Mouse (Mus musculus) cortical plate, adult 2 months (tissue): ENCODE measurements around the gene Abce1. TPM values are rescaled to one million over a fixed set of nuclear protein-coding genes. Genes with fewer than 3 reads are reported as not detected.
"Not testable (repeated sequence)": the region's sequence is repeated elsewhere in the genome, so short reads cannot be mapped to it uniquely, and the experiment has no call there.

Experiments used
- H3K27ac ChIP-seq: fragments of 200-500 bp; 2 replicates; pipeline ENCODE4 v1.5.1; 2012; ENCODE audit warnings: low read length, control low read depth, inconsistent platforms; ENCODE audit not compliant: insufficient read depth
- H3K4me1 ChIP-seq: fragments of 200-500 bp; 2 replicates; pipeline ENCODE4 v1.6.1; 2011; ENCODE audit warnings: low read length; ENCODE audit not compliant: control insufficient read depth, insufficient read depth
- H3K4me3 ChIP-seq: fragments of 200-500 bp; 2 replicates; pipeline ENCODE4 v1.5.1; 2011; ENCODE audit warnings: mild to moderate bottlenecking, low read length, control low read depth; ENCODE audit not compliant: insufficient read depth
- CTCF ChIP-seq: fragments of 200-500 bp; IDR thresholded peaks from 2 replicates; pipeline ENCODE4 v1.5.1; 2011; ENCODE audit warnings: mild to moderate bottlenecking, control low read depth, low read length; ENCODE audit not compliant: insufficient read depth; ENCODE audit errors: extremely low read depth
- POLR2A ChIP-seq: fragments of 200-500 bp; IDR thresholded peaks from 2 replicates; pipeline ENCODE4 v1.6.1; 2011; ENCODE audit warnings: mild to moderate bottlenecking, low read length, control low read depth; ENCODE audit not compliant: insufficient read depth; ENCODE audit errors: extremely low read depth
- polyA plus RNA-seq: library from polyadenylated mRNA; depleted of rRNA; stranded (reverse); fragments of >200 nt; gene quantifications from 2 replicates; pipeline ENCODE4 v1.2.3, GENCODE M21; 2012

Abce1 gene
- polyA plus RNA-seq, 1 experiment, result 44.1 TPM

- Histone ChIP-seq H3K4me1 (no peaks in the 10 kb centered on the region; the same call in 1 of the 2 replicates), H3K4me3 (no peak overlapping the region), H3K27ac (no peak overlapping the region)
- no peak for TF ChIP-seq POLR2A
- TF ChIP-seq CTCF, result no peak
Measured at GRCm38 (mm10) chr8:79706687-79707086, 4.9 kb downstream of the Abce1 start.

GRCm38 (mm10) chr8:79692531-79692930 lies 19.0 kb downstream of the Abce1 start:
- TF ChIP-seq CTCF (no peak), POLR2A (no peak)
- Histone ChIP-seq H3K4me1 (no peaks in the 10 kb centered on the region), H3K4me3 (no peak overlapping the region), H3K27ac (no peak overlapping the region)

GRCm38 (mm10) chr8:79685927-79686326 lies 25.6 kb downstream of the Abce1 start:
- not testable (repeated sequence) for H3K4me1 ChIP-seq, H3K27ac ChIP-seq, H3K4me3 ChIP-seq

GRCm38 (mm10) chr8:79680965-79681364 lies 30.6 kb downstream of the Abce1 start:
- TF ChIP-seq CTCF (no peak), POLR2A (no peak)
- H3K27ac ChIP-seq, result no peak overlapping the region
- peak overlapping the region; percentile 48; the same call in 1 of the 2 replicates for H3K4me3 ChIP-seq
- H3K4me1 ChIP-seq, result peaks cover 2% of the 10 kb centered on the region; the same call in 1 of the 2 replicates

- H3K27ac ChIP-seq, result no peak overlapping the region
- peak overlapping the region; percentile 48 for H3K4me3 ChIP-seq
- TF ChIP-seq CTCF, result no peak
- TF ChIP-seq POLR2A, result no peak
Measured at GRCm38 (mm10) chr8:79680555-79680954, 31.0 kb downstream of the Abce1 start.

GRCm38 (mm10) chr8:79680083-79680482 lies 31.5 kb downstream of the Abce1 start:
- H3K27ac ChIP-seq, H3K4me1 ChIP-seq: not testable (repeated sequence)
- H3K4me3 ChIP-seq, result peak overlapping the region; percentile 48; the same call in 1 of the 2 replicates

More at GRCm38 (mm10) chr8:79680555-79680954, 31.0 kb downstream of the Abce1 start:
- peaks cover 2% of the 10 kb centered on the region; the same call in 1 of the 2 replicates for H3K4me1 ChIP-seq

GRCm38 (mm10) chr8:79679005-79679404 lies 32.5 kb downstream of the Abce1 start:
- TF ChIP-seq POLR2A (no peak), CTCF (no peak)
- peaks cover 2% of the 10 kb centered on the region; the same call in 1 of the 2 replicates for H3K4me1 ChIP-seq
- H3K4me3 ChIP-seq, result no peak overlapping the region
- no peak overlapping the region for H3K27ac ChIP-seq

GRCm38 (mm10) chr8:79676461-79676860 lies 35.1 kb downstream of the Abce1 start:
- Histone ChIP-seq H3K27ac (no peak overlapping the region), H3K4me1 (peaks cover 2% of the 10 kb centered on the region; the same call in 1 of the 2 replicates), H3K4me3 (no peak overlapping the region)
- no peak for TF ChIP-seq CTCF
- no peak for TF ChIP-seq POLR2A

- H3K27ac ChIP-seq, H3K4me1 ChIP-seq, H3K4me3 ChIP-seq: not testable (repeated sequence)
Measured at GRCm38 (mm10) chr8:79658715-79659114, 52.8 kb downstream of the Abce1 start.

GRCm38 (mm10) chr8:79653736-79654135 lies 57.8 kb downstream of the Abce1 start:
- no peak for TF ChIP-seq CTCF
- TF ChIP-seq POLR2A, result no peak
- Histone ChIP-seq H3K27ac (no peak overlapping the region), H3K4me3 (no peak overlapping the region), H3K4me1 (no peaks in the 10 kb centered on the region; the same call in 1 of the 2 replicates)
